Mouse (Mus musculus) thymus, adult 18-20 months (tissue): Measurements from ENCODE around the gene Nmnat2.
"Not testable (repeated sequence)": the region's sequence is repeated elsewhere in the genome, so short reads cannot be mapped to it uniquely, and the experiment has no call there.

Experiments
- DNase-seq, 2 experiments: peaks; one replicate each; pipeline ENCODE4 v3.0.0; 2022; ENCODE audit warnings: mixed read lengths in 2 of 2

The Nmnat2 gene

DNA sequence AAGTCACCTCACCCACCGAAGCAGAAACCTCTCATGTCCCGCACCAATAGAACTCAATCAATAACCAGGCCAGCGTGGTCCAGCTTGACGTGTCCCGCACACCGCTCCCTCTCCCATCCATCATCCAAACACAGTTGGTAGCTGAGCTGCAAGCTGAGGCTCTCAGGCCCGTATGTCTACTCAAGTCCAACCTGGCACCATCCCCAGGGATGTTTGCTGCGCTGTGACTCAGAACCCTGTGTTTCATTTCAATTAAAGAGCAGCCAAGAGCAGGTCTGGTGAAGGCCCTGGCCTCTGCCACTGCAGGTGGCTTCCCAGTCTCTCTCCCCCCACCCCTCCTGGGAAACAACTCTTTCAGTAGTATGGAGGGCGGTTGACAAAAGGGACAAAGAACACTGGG, 104.8 kb downstream of the Nmnat2 start:
- DNase-seq, result no peak

DNA sequence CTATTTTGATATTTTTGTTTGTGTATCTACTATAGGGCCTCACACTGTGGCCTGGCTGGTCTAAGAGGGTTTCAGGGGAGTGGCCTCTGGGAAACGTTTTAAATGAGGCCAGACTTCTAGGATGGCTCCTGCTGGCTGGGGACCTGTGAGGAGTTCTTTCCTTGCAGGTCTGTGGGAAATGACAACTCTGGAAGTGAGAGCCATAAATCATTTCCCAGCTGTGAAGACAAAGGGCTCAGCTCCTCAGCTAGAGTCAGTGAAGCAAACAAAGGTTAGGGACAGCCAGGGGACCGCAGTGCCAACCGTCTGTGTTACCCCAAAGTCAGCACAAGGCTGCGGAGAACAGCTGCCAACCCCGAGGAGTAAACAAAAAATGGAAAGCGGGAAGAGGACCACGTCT, 107.8 kb downstream of the Nmnat2 start:
- DNase-seq, result no peak

DNA sequence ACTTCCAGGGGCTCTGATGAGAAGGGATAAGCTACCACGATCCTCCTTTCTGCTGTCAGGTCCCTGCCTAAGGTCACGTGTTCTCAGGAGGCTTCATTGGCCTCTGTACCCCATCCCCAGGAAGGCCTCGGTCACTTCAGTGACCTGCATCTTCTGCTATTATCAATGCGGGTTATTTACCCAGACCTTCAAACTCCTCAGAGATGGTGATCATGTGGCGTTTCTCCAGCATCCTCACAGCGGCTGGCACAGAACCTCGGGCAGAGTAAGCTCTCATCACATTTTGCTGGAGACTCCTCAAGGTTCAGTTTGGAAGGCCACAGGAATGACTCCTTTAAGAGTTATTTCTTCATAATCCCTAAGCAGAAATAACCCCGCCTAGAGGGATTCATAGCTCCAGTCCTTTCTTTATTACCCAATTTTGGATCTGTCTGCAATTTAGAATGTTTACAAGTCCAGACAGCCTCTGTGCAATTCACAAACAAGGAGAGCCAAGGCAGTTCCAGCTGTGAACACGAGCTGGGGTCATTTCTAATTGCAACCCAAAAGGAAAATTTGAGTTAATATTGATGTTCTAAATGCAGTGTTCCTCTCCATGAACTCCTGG, 110.1 kb downstream of the Nmnat2 start:
- no peak for DNase-seq

DNA sequence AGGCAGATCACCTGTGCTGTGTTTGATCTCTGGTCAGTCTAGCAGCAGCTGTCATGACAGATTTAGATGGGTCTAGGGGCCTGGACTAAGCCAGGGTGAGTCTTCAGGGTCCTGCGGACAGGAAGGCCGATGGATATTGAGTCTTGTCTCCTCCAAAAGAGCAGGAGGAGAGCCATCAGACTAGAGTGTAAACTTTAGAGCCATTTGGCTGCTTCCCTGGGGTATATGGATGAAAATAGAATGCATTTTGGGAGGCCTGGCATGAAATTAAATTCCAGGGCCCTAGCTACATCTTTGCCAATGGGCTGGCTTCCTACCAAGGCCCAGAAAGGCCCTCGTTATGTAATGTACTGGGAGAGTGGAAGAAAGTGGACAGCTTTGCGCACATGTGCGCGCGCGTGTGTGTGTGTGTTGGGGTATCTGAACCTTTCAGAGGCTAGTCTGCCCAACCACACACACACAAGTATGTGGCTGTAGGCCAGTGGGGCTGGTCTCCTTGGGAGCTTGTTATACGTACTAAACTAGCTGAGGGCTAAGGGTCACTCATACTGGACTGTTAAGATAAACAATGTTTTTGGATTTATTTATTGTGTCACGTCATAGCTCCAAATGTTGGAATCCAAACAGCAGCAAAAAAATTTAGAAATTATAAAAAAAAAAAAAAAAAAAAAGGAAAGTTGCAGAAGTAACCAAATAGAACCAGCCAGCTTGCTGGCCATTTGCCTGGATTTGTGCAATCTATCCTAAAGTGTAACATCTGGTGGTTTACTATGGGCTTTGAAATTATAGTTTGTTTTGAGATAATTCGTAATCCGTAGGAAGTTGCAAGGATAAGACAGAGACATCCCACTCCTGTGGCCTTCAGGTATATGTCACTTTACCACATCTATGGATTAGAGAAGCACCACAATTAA, 110.9 kb downstream of the Nmnat2 start:
- no peak for DNase-seq

DNA sequence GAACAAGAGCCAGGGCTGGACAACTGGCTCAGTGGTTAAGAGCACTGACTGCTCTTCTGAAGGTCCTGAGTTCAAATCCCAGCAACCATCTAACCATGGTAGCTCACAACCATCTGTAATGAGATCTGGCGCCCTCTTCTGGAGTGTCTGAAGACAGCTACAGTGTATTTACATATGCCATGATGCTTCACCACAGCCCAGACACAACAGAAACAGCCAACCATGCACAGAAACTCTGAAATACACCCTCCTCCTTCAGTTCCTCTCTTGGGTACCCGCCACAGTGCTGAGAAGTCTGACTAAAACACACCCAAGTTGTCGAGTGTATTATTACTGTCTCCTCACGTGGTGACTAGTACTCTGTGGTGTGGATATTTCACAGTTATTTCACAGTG, 111.6 kb downstream of the Nmnat2 start:
- DNase-seq, result no peak

DNA sequence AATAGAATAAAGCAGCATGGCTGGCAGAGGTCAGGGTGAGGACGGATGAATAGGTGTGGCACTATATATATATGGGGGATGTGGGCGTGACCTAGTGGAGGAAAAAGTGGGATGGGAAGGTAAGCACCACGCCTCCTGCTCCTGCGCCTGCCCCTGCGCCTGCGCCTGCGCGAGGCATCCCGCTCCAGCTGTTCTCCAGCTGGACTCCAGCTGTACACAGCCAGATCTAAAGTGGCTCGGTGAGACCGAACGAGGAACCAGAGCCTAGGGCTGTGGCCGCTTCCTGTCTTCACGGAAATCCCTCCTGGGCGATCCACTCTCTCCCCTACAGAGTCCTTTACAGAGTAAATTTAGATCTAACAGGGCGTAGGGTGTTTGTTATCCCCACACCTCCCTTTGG, 116.8 kb downstream of the Nmnat2 start:
- no peak for DNase-seq

DNA sequence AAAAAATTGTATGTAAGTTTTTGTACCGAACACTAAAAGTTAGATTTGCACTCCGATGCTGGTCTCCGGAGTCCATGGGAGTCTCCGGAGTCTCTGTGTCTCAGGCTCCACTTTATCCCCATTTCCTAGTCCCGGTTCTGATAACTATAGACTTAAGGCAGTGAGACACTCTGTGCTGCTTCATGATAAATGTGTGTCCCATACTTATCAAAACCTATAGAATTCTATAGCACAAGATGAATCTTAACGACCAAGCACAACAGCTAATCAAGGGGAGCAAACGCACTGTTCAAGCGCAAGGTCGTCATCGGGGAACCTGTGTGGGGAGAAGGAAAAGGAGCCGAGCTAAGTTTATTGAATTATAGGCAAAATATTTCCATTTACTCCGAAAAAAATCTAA, 117.2 kb downstream of the Nmnat2 start:
- DNase-seq, result no peak

DNA sequence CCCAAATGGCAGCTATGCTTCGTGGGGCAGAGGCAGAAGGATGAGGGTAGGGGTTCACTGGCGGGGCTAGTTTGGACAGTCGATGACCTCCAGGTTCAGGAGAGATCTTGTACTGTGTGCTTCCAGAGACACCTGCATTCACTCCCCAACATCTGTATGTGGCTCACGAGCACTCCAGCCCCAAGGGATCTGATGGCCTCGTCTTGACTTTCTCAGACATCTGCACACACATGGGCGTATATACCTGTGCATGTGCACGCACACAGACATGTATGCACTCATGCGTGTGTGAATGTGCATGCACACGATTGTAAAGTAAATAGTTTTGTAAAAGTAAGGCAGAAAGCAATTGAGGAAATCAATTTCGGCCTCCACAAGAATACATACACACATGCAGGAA, 117.9 kb downstream of the Nmnat2 start:
- no peak for DNase-seq

DNA sequence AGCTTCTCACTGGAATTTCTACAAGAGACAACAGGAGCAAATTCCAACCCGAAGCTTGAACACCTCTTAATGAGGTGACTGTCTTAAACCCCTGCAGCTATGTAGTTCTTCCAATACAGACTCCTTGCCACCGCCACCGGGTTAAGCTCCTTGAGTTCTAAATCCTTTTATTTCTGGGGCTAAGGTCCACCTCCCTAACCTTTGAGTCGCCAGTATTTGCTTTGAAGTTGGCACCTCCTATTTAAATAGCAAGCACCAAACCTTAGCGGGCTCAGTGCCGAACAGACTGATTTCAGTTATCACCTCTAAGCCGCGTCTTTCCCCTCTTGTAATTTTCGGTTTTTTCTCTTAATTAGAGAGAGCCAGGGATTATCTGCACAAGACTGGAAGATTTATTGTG, 118.6 kb downstream of the Nmnat2 start:
- no peak for DNase-seq

DNA sequence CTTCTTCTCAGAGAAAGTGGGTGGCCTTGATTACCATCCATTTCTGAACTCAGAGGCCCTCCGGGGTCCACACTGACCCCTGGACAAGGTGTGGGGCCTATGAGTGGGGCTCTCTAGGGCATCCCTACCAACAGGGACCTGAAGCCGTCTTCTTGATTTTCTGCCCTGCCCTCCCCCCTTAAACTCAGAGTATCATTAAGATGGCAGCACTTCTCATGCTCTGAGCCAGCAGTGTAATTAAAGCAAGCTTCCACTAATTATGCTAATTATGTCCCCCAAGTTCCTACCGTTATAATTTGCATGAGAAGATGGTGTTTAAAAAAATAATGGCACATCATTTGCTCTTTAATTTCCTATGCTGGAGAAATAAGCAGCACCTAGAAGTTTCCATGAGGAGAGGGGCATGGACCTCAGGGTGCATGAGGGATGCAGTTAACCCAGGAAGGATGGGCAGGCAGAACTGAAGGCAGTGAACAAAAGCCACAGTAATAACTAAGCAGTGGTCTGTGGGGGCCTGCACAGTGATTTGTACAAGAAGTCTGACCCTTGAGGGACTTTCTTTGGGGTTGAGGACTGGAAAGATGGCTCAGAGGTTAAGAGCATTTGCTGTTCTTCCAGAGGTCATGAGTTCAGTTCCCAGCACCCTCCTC, 120.4 kb downstream of the Nmnat2 start:
- DNase-seq, result no peak

DNA sequence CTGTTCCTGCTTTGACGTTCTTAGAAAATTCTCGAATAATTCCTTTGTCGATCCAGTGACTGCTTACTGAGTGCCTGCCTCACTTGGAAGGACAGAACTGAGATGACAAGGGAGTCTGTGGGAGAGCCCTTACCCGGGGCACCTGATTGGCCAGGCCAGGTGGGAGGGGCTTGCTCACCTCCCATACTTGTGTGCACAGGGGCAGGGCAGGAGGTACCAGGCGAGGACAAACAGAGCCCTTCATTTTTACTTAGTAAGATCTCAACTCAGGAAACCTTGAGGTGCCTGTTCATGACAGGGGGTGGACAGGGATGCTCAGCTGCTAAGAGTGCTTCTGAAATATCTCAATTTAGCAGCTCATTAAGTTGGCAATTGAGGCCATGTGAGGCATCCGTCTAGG, 121.2 kb downstream of the Nmnat2 start:
- DNase-seq, result no peak

DNA sequence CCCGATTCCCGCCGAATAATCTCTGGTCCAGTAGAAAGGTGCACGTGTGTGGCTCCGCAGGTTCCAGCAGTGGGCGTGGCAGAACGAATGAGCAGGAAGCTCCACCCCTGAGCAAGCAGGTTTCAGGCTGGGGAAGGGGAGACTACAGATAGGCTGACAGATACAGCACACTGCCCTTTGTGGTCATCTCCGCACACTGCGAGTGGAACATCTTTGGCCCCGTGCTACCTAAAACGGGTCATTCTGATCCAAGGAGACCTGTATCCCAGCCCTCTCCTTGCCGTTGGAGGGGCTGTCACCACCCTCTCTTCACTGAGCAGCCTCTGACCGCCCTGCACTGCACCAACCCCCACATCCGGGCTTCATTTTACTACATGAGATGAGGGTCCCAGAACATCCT, 128.4 kb downstream of the Nmnat2 start:
- DNase-seq, result not testable (repeated sequence)

DNA sequence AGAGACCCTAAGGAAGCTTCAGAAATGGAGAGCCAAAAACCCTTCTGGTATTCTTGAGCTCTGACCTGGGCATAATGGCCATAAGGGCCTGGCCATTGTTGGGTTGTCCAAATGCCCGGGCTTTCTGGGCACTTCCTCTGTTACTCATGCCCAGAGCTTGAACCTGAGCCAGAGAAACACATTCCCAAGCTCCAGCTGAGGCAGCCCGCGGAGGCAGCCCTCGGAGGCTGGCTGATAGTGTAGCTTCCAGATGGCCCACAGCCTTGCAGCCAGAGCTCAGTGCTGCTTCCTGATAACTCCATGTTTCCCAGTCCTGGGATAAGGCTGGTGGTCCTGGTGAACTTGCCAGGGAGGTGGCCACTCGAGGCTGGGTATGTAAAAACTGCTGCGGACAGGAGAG, 129.4 kb downstream of the Nmnat2 start:
- no peak for DNase-seq

DNA sequence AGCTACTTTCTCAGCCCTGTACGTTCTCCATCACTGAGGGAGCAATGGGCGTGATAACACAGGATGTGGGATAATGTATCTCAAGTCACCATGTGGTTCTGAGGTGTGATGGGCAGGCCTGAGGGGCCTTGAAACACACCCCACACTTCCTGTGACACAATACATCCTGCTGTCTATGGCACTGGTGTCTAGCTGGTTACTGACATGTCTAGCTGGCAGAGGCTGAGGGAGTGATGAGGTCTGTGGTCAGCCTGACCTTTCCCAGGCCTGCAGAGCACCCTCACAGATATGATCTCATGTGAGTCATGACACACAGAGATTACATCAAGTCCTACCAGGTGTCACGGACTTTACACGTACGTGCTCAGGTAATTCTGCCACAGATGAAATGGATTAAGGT, 130.4 kb downstream of the Nmnat2 start:
- no peak for DNase-seq

DNA sequence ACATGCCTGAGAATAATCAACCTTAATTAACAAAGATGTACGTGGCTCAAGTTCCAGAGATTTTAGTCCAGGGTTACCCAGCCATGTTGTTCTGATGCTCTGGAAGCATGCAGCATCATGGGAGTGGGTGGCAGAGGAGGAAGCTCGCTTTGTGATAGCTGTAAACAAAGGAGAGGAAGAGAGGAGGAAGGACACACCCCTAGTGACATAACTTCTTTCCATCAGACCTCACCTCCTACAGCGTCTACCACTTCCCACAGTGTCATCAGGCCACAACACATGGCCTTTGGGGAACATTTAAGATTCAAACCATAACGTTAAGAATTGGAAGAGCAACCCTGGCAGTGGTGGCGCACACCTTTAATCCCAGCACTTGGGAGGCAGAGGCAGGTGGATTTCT, 133.0 kb downstream of the Nmnat2 start:
- no peak for DNase-seq

DNA sequence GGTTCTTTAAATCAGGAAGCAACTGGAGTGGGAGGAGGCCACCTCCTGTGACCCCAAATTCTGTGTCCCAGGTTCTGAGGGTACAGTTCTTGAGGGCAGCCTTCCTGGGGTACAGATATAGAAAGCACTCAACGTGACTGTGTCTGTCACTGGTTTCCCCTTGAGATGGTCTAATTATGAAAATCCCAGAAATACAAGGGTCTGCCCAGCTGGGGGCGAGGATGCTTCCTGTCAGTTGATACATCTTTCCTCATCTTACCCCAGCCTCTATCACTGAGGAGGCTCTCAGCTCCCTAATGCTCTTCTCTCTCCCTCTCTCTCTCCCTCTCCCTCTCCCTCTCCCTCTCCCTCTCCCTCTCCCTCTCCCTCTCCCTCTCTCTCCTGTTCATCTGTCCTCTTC, 135.3 kb downstream of the Nmnat2 start:
- no peak for DNase-seq

DNA sequence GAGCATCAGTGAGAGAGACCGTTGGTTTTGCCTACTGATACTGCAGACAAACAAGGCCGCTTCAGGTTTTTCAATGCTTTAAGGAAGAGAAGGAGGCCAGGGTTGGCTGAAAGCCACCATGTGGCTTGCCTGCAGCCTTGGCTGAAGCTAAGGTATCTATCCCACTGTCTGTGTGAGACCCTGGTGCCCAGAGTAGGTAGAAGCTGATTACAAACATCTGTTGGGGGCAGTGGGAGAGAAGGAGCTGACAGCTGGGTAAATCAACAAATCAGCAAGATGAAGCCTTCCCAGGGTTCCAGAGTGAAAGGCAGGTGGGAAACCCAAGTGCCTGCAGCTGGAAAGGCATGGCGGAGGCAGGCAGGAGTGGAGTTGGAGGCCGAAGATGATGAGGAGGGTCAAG, 136.0 kb downstream of the Nmnat2 start:
- DNase-seq, result no peak

DNA sequence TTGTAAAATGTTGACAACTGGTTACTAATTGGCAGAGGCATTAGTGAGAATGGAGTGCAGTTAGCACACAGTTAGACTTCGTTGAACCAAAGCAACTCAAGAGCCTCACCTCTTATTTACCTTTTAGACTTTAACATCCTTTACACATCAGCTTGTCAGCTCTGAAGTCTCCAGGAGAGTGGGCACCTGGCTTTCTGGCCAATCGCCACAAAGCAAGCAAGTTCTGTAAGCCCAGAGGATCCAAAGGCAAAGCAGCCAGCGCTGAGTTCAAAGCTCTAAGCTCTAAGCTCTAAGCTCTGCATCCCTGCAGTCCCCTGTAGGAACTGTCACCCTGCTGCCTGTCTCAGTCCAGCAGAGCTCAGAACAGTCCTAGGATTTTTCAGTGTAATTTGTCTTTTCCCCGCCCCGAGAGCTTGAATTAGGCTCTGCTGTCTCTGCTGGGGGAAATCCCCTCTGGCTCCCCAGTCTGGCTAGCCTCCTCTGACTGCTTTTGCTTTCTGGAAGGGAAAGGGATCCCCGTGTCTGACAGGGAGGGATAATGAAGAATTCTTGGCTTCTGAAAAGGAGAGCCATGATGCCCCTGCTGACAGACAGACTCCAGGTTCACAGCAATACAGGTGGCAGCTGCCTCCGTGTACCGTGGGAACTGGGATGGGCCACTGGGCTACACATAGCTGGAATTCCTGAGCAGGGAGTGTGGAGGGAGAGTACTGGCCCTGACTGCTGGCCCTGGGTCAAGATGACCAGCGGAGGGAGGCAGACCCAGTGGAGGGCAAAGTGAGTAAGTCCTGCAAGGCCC, 136.8 kb downstream of the Nmnat2 start:
- DNase-seq, result peak in 1 of 2 experiments; percentile 11

DNA sequence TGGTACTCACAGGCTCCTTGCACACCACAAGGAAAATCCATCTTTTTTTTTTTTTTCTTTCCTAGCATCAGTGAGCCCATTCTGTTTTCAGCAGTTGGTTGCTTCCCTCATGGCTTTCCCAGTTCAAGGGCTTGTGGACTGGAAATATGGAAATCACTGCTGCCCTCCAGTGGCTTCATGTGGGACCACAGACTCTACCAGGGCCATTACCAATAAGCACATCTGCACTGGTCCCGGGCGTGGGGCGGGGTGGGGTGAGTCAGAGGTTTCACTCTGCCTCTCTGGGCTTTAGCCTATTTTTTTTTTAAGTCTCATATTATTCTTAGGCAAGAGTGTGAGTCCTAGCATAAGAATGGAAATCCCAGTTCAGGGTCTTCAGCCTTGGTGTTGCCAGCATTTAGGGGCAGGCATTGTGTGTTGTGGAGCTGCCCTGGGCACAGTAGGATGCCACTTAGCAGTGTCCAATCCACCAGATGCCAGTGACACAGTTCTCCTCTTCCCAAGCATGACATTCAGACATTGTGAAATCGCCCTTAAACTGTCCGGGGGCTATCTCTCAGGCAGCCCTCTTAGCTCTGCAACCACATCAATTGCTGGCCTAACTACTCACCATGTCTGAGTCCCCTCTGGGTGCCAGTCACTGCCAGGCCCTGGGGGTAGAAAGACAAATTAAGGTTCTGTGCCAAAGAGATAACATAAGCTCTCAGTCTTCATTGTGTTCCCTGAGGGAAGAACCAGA, 137.6 kb downstream of the Nmnat2 start:
- peak; percentile 11 to 20 for DNase-seq

DNA sequence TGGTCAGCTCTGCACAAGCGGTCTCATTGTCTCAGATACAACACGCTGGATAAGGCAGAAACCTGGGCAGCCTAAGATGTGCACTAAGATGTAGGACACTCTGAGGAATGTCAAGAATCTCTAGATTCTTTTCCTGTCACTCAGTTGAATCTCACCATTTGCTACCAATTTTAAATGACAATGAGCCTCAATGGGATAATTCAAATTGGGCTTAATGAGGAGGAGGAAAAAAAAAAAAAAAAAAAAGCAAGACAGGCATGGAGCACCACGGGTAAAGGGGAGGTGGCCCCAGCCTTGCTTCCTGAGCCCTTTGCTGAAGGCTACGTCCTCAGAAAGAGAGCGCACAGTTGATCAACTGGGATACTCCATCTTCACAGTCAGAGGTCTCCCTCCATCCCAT, 138.4 kb downstream of the Nmnat2 start:
- no peak for DNase-seq

DNA sequence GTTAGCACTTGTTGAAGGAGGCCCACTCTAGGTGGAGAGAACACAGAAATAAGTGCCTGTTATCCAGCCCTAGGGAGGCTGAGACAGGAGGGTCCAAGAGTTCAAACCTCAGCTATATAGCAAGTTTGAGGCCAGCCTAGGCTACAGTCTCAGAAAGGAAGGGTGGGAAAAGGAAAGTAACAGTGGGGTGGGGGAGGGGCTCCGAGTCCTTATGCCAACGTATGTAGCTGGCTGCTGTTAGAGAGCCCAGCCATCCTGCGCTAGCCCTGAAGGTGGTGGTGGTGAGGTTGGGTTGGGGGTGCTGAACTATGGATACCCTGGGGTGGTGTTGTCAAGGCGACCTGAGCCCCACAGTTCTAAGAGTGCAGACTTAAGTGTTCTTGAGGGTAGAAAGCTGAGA, 138.8 kb downstream of the Nmnat2 start:
- DNase-seq, result no peak
